Mouse (Mus musculus) lung, postnatal 0 days (tissue): ENCODE data around the gene Npnt. TPM values are rescaled to one million over a fixed set of nuclear protein-coding genes. Genes with fewer than 3 reads are reported as not detected.
A peak's percentile ranks its signal among the peaks of the same experiment; 100 is the strongest.

ENCODE experiments used
- ATAC-seq: fragments of 200-750 bp; cut with Nextera tagmentation; 2 replicates; pipeline ENCODE4 v1.8.0; 2017; ENCODE audit warnings: moderate library complexity
- DNase-seq: peaks from one replicate; pipeline ENCODE4 v3.0.0-alpha.2; 2016; ENCODE audit warnings: low spot score
- H3K27ac ChIP-seq: fragments of 300-500 bp; sonication (generic); 2 replicates; pipeline ENCODE4 v1.5.1; 2014; ENCODE audit warnings: antibody characterized with exemption, mild to moderate bottlenecking, low read length, mixed read lengths
- H3K27me3 ChIP-seq: fragments of 300-500 bp; sonication (generic); replicated peaks from 2 replicates; pipeline ENCODE4 v1.6.1; 2014; ENCODE audit warnings: low read length, mixed read lengths; ENCODE audit not compliant: insufficient read depth
- H3K36me3 ChIP-seq: fragments of 300-500 bp; sonication (generic); 2 replicates; pipeline ENCODE4 v1.6.1; 2014; ENCODE audit warnings: low read length, mixed read lengths; ENCODE audit not compliant: insufficient read depth
- H3K4me1 ChIP-seq: fragments of 300-500 bp; sonication (generic); 2 replicates; pipeline ENCODE4 v1.6.1; 2014; ENCODE audit warnings: antibody characterized with exemption, low read depth, low read length, mixed read lengths; ENCODE audit not compliant: insufficient read depth
- H3K4me2 ChIP-seq: fragments of 300-500 bp; sonication (generic); replicated peaks from 2 replicates; pipeline ENCODE4 v1.6.1; 2014; ENCODE audit warnings: low read depth, mild to moderate bottlenecking, low read length, moderate library complexity, mixed read lengths
- H3K4me3 ChIP-seq: fragments of 300-500 bp; sonication (generic); 2 replicates; pipeline ENCODE4 v1.5.1; 2014; ENCODE audit warnings: low read depth, low read length
- H3K9ac ChIP-seq: fragments of 300-500 bp; sonication (generic); replicated peaks from 2 replicates; pipeline ENCODE4 v1.6.1; 2014; ENCODE audit warnings: low read depth, mild to moderate bottlenecking
- H3K9me3 ChIP-seq: fragments of 300-500 bp; sonication (generic); 2 replicates; pipeline ENCODE4 v1.6.1; 2016; ENCODE audit warnings: low read length, mixed read lengths
- CTCF ChIP-seq: IDR thresholded peaks from 2 replicates; pipeline ENCODE4 v1.5.1; 2016; ENCODE audit warnings: antibody characterized with exemption, mild to moderate bottlenecking
- EP300 ChIP-seq: IDR thresholded peaks from 2 replicates; pipeline ENCODE4 v1.6.1; 2016; ENCODE audit warnings: antibody characterized with exemption, mild to moderate bottlenecking, control low read depth
- WGBS: fragments of 180-500 bp; shearing (Covaris S2); extraction: QIAGEN DNeasy Blood & Tissue Kit; methylation state at CpG from one replicate; pipeline ENCODE4 v1.1.7; 2014; 5-methylcytosine and 5-hydroxymethylcytosine counted together
- polyA plus RNA-seq: library from polyadenylated mRNA; unstranded; fragments of >200 nt; fragmentation: Nextera tagmentation; extraction: Ambion mirVana; gene quantifications from 2 replicates; pipeline ENCODE4 v1.2.1, GENCODE M21; 2015

The Npnt gene
- polyA plus RNA-seq, 1 experiment from 2014 or later = 352 TPM

- ATAC-seq (no peak), DNase-seq (no peak)
- 95% methylated on average over 7 of the region's 7 CpGs for WGBS
- no peak for TF ChIP-seq EP300
- TF ChIP-seq CTCF = no peak
- H3K27me3 ChIP-seq = no peaks in the 10 kb centered on the region
- no peak overlapping the region for H3K9ac ChIP-seq
- no peaks in the 10 kb centered on the region for H3K4me1 ChIP-seq
- H3K27ac ChIP-seq = no peak overlapping the region
- peaks cover 10% of the 10 kb centered on the region; the same call in 1 of the 2 replicates for H3K36me3 ChIP-seq
- no peaks in the 10 kb centered on the region for H3K9me3 ChIP-seq
- H3K4me3 ChIP-seq = no peak overlapping the region
- H3K4me2 ChIP-seq = no peak overlapping the region
Measured at GRCm38 (mm10) chr3:132892481-132892880, 57.6 kb downstream of the Npnt start.

- Histone ChIP-seq H3K4me2 (no peak overlapping the region), H3K4me1 (no peaks in the 10 kb centered on the region), H3K9me3 (no peaks in the 10 kb centered on the region), H3K4me3 (no peak overlapping the region), H3K27ac (no peak overlapping the region), H3K9ac (no peak overlapping the region), H3K27me3 (no peaks in the 10 kb centered on the region), H3K36me3 (peaks cover 10% of the 10 kb centered on the region; the same call in 1 of the 2 replicates)
- TF ChIP-seq EP300 (no peak), CTCF (no peak)
- DNase-seq = no peak
- 81% methylated on average over 16 of the region's 16 CpGs for WGBS
- ATAC-seq = no peak
Measured at GRCm38 (mm10) chr3:132887074-132887848, 62.8 kb downstream of the Npnt start.

GRCm38 (mm10) chr3:132886419-132887050 lies 63.6 kb downstream of the Npnt start:
- no peak for ATAC-seq

GRCm38 (mm10) chr3:132884459-132884858 lies 65.6 kb downstream of the Npnt start:
- WGBS = 70% methylated on average over 10 of the region's 10 CpGs
- H3K4me2 ChIP-seq = no peak overlapping the region
- no peak overlapping the region for H3K9ac ChIP-seq
- no peaks in the 10 kb centered on the region for H3K9me3 ChIP-seq
- H3K4me3 ChIP-seq = no peak overlapping the region
- DNase-seq = no peak
- no peaks in the 10 kb centered on the region; the same call in 1 of the 2 replicates for H3K4me1 ChIP-seq
- TF ChIP-seq EP300 = no peak
- TF ChIP-seq CTCF = no peak
- H3K27ac ChIP-seq = no peak overlapping the region
- ATAC-seq = no peak
- no peaks in the 10 kb centered on the region for H3K27me3 ChIP-seq
- H3K36me3 ChIP-seq = peaks cover 3% of the 10 kb centered on the region; the same call in 1 of the 2 replicates

More at GRCm38 (mm10) chr3:132886419-132887050, 63.6 kb downstream of the Npnt start:
- 74% methylated on average over 6 of the region's 6 CpGs for WGBS
- Histone ChIP-seq H3K9me3 (no peaks in the 10 kb centered on the region), H3K4me3 (no peak overlapping the region), H3K9ac (no peak overlapping the region), H3K4me2 (no peak overlapping the region), H3K27ac (no peak overlapping the region), H3K36me3 (peaks cover 10% of the 10 kb centered on the region; the same call in 1 of the 2 replicates), H3K27me3 (no peaks in the 10 kb centered on the region), H3K4me1 (no peaks in the 10 kb centered on the region)
- DNase-seq = no peak
- TF ChIP-seq EP300 (no peak), CTCF (no peak)

- ATAC-seq = no peak
- H3K27ac ChIP-seq = no peak overlapping the region
- DNase-seq = no peak
Measured at GRCm38 (mm10) chr3:132883256-132883655, 66.8 kb downstream of the Npnt start.

GRCm38 (mm10) chr3:132880826-132881225 lies 69.3 kb downstream of the Npnt start:
- Histone ChIP-seq H3K36me3 (no peaks in the 10 kb centered on the region), H3K4me3 (no peak overlapping the region), H3K4me2 (no peak overlapping the region), H3K27me3 (no peaks in the 10 kb centered on the region), H3K9me3 (no peaks in the 10 kb centered on the region), H3K4me1 (no peaks in the 10 kb centered on the region; the same call in 1 of the 2 replicates), H3K9ac (no peak overlapping the region), H3K27ac (peak overlapping the region; percentile 28; the same call in 1 of the 2 replicates)
- TF ChIP-seq CTCF = no peak
- peak; percentile 60; the same call in 1 of the 2 replicates for TF ChIP-seq EP300
- DNase-seq (peak; percentile 76), ATAC-seq (peak; percentile 76)
- WGBS = 52% methylated on average over 9 of the region's 9 CpGs

More at GRCm38 (mm10) chr3:132883256-132883655, 66.8 kb downstream of the Npnt start:
- Histone ChIP-seq H3K36me3 (peaks cover 2% of the 10 kb centered on the region; the same call in 1 of the 2 replicates), H3K4me1 (no peaks in the 10 kb centered on the region; the same call in 1 of the 2 replicates), H3K27me3 (no peaks in the 10 kb centered on the region), H3K9me3 (no peaks in the 10 kb centered on the region), H3K9ac (no peak overlapping the region), H3K4me2 (no peak overlapping the region), H3K4me3 (no peak overlapping the region)
- TF ChIP-seq CTCF (no peak), EP300 (no peak)
- WGBS = 78% methylated on average over 9 of the region's 9 CpGs
